Mouse (Mus musculus) heart, embryonic 14.5 days (tissue): ENCODE results near the gene Pdlim3. TPM values are rescaled to one million over a fixed set of nuclear protein-coding genes. Genes with fewer than 3 reads are reported as not detected.
A peak's percentile ranks its signal among the peaks of the same experiment; 100 is the strongest.
"Not testable (repeated sequence)": the region's sequence is repeated elsewhere in the genome, so short reads cannot be mapped to it uniquely, and the experiment has no call there.

Source experiments
- ATAC-seq: fragments of 200-750 bp; cut with Nextera tagmentation; 2 replicates; pipeline ENCODE4 v1.8.0; 2017; ENCODE audit warnings: low read depth, moderate TSS enrichment; ENCODE audit not compliant: insufficient number of reproducible peaks, insufficient read depth, low FRiP score
- H3K27ac ChIP-seq, 2 experiments: fragments of 200-500 bp in 1 of 2; fragments of 300-500 bp in 1 of 2; sonication (generic) in 1 of 2; replicated peaks in 1 of 2; 2 replicates each; pipeline ENCODE4 v1.5.1; 2012 to 2014; ENCODE audit warnings: low read depth in 2 of 2, low read length in 2 of 2, control low read depth in 1 of 2, mild to moderate bottlenecking in 1 of 2, mixed read lengths in 1 of 2; ENCODE audit not compliant: control insufficient read depth in 1 of 2, insufficient read depth in 1 of 2
- H3K27me3 ChIP-seq: fragments of 300-500 bp; sonication (generic); 2 replicates; pipeline ENCODE4 v1.6.1; 2014; ENCODE audit warnings: mild to moderate bottlenecking, low read length, control low read depth; ENCODE audit not compliant: control insufficient read depth, insufficient read depth
- H3K36me3 ChIP-seq: fragments of 300-500 bp; sonication (generic); 2 replicates; pipeline ENCODE4 v1.6.1; 2014; ENCODE audit warnings: mild to moderate bottlenecking, control low read depth, low read length, mixed read lengths; ENCODE audit not compliant: control insufficient read depth, insufficient read depth
- H3K4me1 ChIP-seq, 2 experiments: fragments of 200-500 bp in 1 of 2; fragments of 300-500 bp in 1 of 2; sonication (generic) in 1 of 2; 2 replicates each; pipeline ENCODE4 v1.6.1; 2012 to 2014; ENCODE audit warnings: low read length in 2 of 2, control low read depth in 1 of 2, mixed read lengths in 1 of 2; ENCODE audit not compliant: control insufficient read depth in 2 of 2, insufficient read depth in 2 of 2
- H3K4me2 ChIP-seq: fragments of 300-500 bp; sonication (generic); 2 replicates; pipeline ENCODE4 v1.6.1; 2014; ENCODE audit warnings: mild to moderate bottlenecking, low read length
- H3K4me3 ChIP-seq, 2 experiments: fragments of 200-500 bp in 1 of 2; fragments of 300-500 bp in 1 of 2; sonication (generic) in 1 of 2; 2 replicates each; pipeline ENCODE4 v1.5.1; 2012 to 2014; ENCODE audit warnings: low read length in 2 of 2, mild to moderate bottlenecking in 2 of 2, control low read depth in 1 of 2, low read depth in 1 of 2, moderate library complexity in 1 of 2; ENCODE audit not compliant: control insufficient read depth in 1 of 2, insufficient read depth in 1 of 2
- H3K9ac ChIP-seq: fragments of 300-500 bp; sonication (generic); 2 replicates; pipeline ENCODE4 v1.6.1; 2014; ENCODE audit warnings: mild to moderate bottlenecking, low read length
- H3K9me3 ChIP-seq: fragments of 300-500 bp; sonication (generic); 2 replicates; pipeline ENCODE4 v1.6.1; 2016; ENCODE audit warnings: low read length, control low read depth; ENCODE audit not compliant: control insufficient read depth
- WGBS: fragments of 180-500 bp; shearing (Covaris S2); extraction: QIAGEN DNeasy Blood & Tissue Kit; methylation state at CpG from one replicate; pipeline ENCODE4 v1.1.7; 2014; 5-methylcytosine and 5-hydroxymethylcytosine counted together
- polyA plus RNA-seq: library from polyadenylated mRNA; unstranded; fragments of >200 nt; fragmentation: Nextera tagmentation; extraction: Ambion mirVana; gene quantifications from 2 replicates; pipeline ENCODE4 v1.2.1, GENCODE M21; 2014

The Pdlim3 gene
- polyA plus RNA-seq, 1 experiment from 2014 or later: 196 TPM

DNA sequence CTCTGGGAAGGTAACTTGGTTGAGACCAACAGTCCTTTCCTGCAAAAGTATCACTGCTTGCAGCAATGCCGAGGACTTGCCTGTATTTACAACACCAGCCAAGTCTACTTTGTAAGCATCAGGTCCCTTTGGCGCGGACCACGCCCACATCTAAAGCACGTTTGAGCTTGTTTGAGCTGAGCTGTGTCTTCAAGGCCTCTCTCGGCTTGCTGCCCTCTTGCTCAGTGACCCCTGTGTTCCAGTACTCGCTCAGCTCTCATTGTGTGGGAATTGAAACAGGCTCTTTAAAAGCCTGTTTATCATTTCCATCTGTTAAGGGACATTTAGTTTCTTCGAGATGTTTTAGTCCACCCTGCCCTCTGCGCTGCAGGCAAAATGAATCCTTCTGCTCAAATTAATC, 26.9 kb upstream of the Pdlim3 start:
- Histone ChIP-seq H3K9ac (no peak overlapping the region), H3K27me3 (no peaks in the 10 kb centered on the region), H3K4me3 (no peak overlapping the region), H3K4me2 (no peak overlapping the region), H3K36me3 (no peaks in the 10 kb centered on the region), H3K4me1 (peaks cover 3 to 5% of the 10 kb centered on the region in 2 experiments; a peak in 3 of 4 replicates), H3K27ac (no peak overlapping the region), H3K9me3 (no peaks in the 10 kb centered on the region)
- no peak for ATAC-seq
- WGBS: 61% methylated on average over 9 of the region's 9 CpGs

- not testable (repeated sequence) for H3K4me2 ChIP-seq, H3K27me3 ChIP-seq, H3K9ac ChIP-seq, H3K36me3 ChIP-seq, ATAC-seq, H3K9me3 ChIP-seq, H3K4me3 ChIP-seq
- peak overlapping the region; percentile 30 to 61; a peak in 3 of 4 replicates for H3K27ac ChIP-seq
- WGBS: 64% methylated on average over 10 of the region's 11 CpGs
- H3K4me1 ChIP-seq: peaks cover 13 to 14% of the 10 kb centered on the region in 2 experiments; a peak in 3 of 4 replicates
These were observed 13.7 kb upstream of the Pdlim3 start for GRCm38 (mm10) chr8:45871587-45871986.

- no peak overlapping the region for H3K4me2 ChIP-seq
- no peak overlapping the region for H3K9ac ChIP-seq
- no peaks in the 10 kb centered on the region for H3K36me3 ChIP-seq
- no peaks in the 10 kb centered on the region for H3K27me3 ChIP-seq
- peak overlapping the region; percentile 42 to 61; a peak in 3 of 4 replicates for H3K27ac ChIP-seq
- H3K4me3 ChIP-seq: no peak overlapping the region
- H3K4me1 ChIP-seq: peaks cover 13 to 14% of the 10 kb centered on the region in 2 experiments; a peak in 3 of 4 replicates
- no peak for ATAC-seq
- 47% methylated on average over 7 of the region's 7 CpGs for WGBS
- no peaks in the 10 kb centered on the region for H3K9me3 ChIP-seq
These were observed 13.2 kb upstream of the Pdlim3 start for GRCm38 (mm10) chr8:45872077-45872476.

- H3K4me2 ChIP-seq: peak overlapping the region; percentile 7; the same call in 1 of the 2 replicates
- no peaks in the 10 kb centered on the region for H3K36me3 ChIP-seq
- H3K4me1 ChIP-seq: peaks cover 13 to 14% of the 10 kb centered on the region in 2 experiments; a peak in 3 of 4 replicates
- 0 out of 2 replicates have a peak, but pooled peaks cover 4% of the 10 kb centered on the region for H3K9me3 ChIP-seq
- peak; percentile 80 for ATAC-seq
- WGBS: 37% methylated on average over 10 of the region's 10 CpGs
- H3K9ac ChIP-seq: 0 out of 2 replicates have a peak overlapping the region, but pooled peaks have one; percentile 0
- H3K4me3 ChIP-seq: no peak overlapping the region
- H3K27me3 ChIP-seq: no peaks in the 10 kb centered on the region
- H3K27ac ChIP-seq: peak overlapping the region; percentile 90 to 96
These were observed 10.2 kb upstream of the Pdlim3 start for GRCm38 (mm10) chr8:45874945-45875626.

- no peak for ATAC-seq
- no peaks in the 10 kb centered on the region for H3K36me3 ChIP-seq
- peaks cover 13 to 14% of the 10 kb centered on the region in 2 experiments; a peak in 3 of 4 replicates for H3K4me1 ChIP-seq
- 0 out of 4 replicates have a peak overlapping the region, but pooled peaks of 1 of the 2 experiments have one; percentile 5 for H3K27ac ChIP-seq
- no peak overlapping the region for H3K4me3 ChIP-seq
- H3K9ac ChIP-seq: no peak overlapping the region
- no peaks in the 10 kb centered on the region for H3K27me3 ChIP-seq
- WGBS: 83% methylated on average over 5 of the region's 5 CpGs
- no peak overlapping the region for H3K4me2 ChIP-seq
- 0 out of 2 replicates have a peak, but pooled peaks cover 7% of the 10 kb centered on the region for H3K9me3 ChIP-seq
These were observed 8.9 kb upstream of the Pdlim3 start for GRCm38 (mm10) chr8:45876397-45876796.

- H3K27me3 ChIP-seq: no peaks in the 10 kb centered on the region
- H3K4me3 ChIP-seq: no peak overlapping the region
- peaks cover 8 to 14% of the 10 kb centered on the region in 2 experiments; a peak in 3 of 4 replicates for H3K4me1 ChIP-seq
- no peak overlapping the region for H3K9ac ChIP-seq
- ATAC-seq: no peak
- no peaks in the 10 kb centered on the region for H3K36me3 ChIP-seq
- 84% methylated on average over 7 of the region's 7 CpGs for WGBS
- no peak overlapping the region for H3K27ac ChIP-seq
- 0 out of 2 replicates have a peak, but pooled peaks cover 7% of the 10 kb centered on the region for H3K9me3 ChIP-seq
- H3K4me2 ChIP-seq: no peak overlapping the region
These were observed 7.6 kb upstream of the Pdlim3 start for GRCm38 (mm10) chr8:45877680-45878079.

DNA sequence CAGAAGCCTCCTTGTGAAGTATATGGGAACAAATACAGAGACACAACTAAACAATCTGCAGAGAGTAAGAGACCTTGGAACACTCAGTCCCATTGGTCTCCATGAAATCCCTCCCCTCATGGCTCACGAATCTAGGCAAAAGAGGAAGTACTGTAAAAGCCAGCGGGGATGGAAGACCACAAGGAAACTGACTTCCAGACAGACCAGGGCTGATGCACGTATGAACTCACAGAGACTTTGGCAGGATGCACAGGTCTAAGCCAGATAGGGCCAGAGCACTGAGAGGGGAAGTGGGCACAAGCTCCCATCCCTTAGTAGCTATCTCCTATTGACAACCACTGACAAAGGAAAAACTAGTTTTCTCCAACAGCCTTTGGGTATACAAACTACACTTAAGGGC, 4.8 kb upstream of the Pdlim3 start:
- no peak for ATAC-seq
- no peak overlapping the region for H3K4me3 ChIP-seq
- 78% methylated on average over 3 of the region's 3 CpGs for WGBS
- H3K9me3 ChIP-seq: 0 out of 2 replicates have a peak, but pooled peaks cover 7% of the 10 kb centered on the region
- no peaks in the 10 kb centered on the region for H3K27me3 ChIP-seq
- H3K27ac ChIP-seq: no peak overlapping the region
- peaks cover 3 to 12% of the 10 kb centered on the region in 2 experiments for H3K4me1 ChIP-seq
- no peaks in the 10 kb centered on the region for H3K36me3 ChIP-seq
- H3K4me2 ChIP-seq: no peak overlapping the region
- H3K9ac ChIP-seq: no peak overlapping the region
